Mouse (Mus musculus) intestine, embryonic 15.5 days (tissue): ENCODE measurements at regions not wholly inside any gene's neighbourhood (a gene's known extent, or its start where the extent isn't known, plus 50 kb on each side); places are given as distances from the start of the nearest gene placed in this dataset.
"Not testable (repeated sequence)": the region's sequence is repeated elsewhere in the genome, so short reads cannot be mapped to it uniquely, and the experiment has no call there.

Experiments
- ATAC-seq: fragments of 200-750 bp; cut with Nextera tagmentation; 2 replicates; pipeline ENCODE4 v1.8.0; 2017; ENCODE audit warnings: moderate TSS enrichment, moderate library complexity
- H3K27ac ChIP-seq: fragments of 300-500 bp; sonication (generic); 2 replicates; pipeline ENCODE4 v1.5.1; 2015; ENCODE audit warnings: mild to moderate bottlenecking, inconsistent platforms
- H3K27me3 ChIP-seq: fragments of 300-500 bp; sonication (generic); replicated peaks from 2 replicates; pipeline ENCODE4 v1.6.1; 2015; ENCODE audit warnings: inconsistent platforms
- H3K36me3 ChIP-seq: fragments of 300-500 bp; sonication (generic); 2 replicates; pipeline ENCODE4 v1.6.1; 2015; ENCODE audit warnings: inconsistent platforms
- H3K4me1 ChIP-seq: fragments of 300-500 bp; sonication (generic); replicated peaks from 2 replicates; pipeline ENCODE4 v1.6.1; 2015; ENCODE audit warnings: inconsistent platforms
- H3K4me2 ChIP-seq: fragments of 300-500 bp; sonication (generic); replicated peaks from 2 replicates; pipeline ENCODE4 v1.6.1; 2015; ENCODE audit warnings: mild to moderate bottlenecking, inconsistent platforms
- H3K4me3 ChIP-seq: fragments of 300-500 bp; sonication (generic); replicated peaks from 2 replicates; pipeline ENCODE4 v1.5.1; 2015; ENCODE audit warnings: inconsistent platforms
- H3K9ac ChIP-seq: fragments of 300-500 bp; sonication (generic); 2 replicates; pipeline ENCODE4 v1.6.1; 2015; ENCODE audit warnings: inconsistent platforms
- H3K9me3 ChIP-seq: fragments of 300-500 bp; sonication (generic); 2 replicates; pipeline ENCODE4 v1.6.1; 2016; ENCODE audit warnings: inconsistent platforms
- WGBS: fragments of 180-500 bp; shearing (Covaris S2); methylation state at CpG from one replicate; pipeline ENCODE4 v1.1.7; 2015; 5-methylcytosine and 5-hydroxymethylcytosine counted together

DNA sequence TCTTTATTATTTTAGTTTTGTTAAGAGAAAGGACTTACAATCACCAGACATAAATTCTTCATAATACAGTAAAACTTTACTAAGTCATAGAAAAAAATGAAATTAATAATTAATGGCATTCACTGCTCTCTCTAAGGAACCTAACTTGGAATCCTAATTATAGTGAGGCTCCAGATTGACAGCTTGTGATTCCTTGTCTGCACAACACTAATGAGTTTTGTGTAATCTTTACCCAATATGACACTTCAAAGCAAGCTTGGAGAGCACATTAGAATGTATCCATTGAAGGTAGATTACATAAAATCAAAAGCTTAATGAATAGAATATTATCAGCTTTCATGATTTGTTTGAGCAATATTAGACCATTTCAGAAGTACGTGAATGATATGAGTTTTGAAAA, 1914.7 kb downstream of the Efna5 start:
- no peak overlapping the region for H3K27ac ChIP-seq
- no peak overlapping the region for H3K4me3 ChIP-seq
- no peak overlapping the region for H3K4me2 ChIP-seq
- no peak for ATAC-seq
- no peaks in the 10 kb centered on the region for H3K27me3 ChIP-seq
- H3K9me3 ChIP-seq: no peaks in the 10 kb centered on the region
- no peaks in the 10 kb centered on the region for H3K4me1 ChIP-seq
- WGBS: 76% methylated on average over 1 of the region's 1 CpGs
- H3K9ac ChIP-seq: no peak overlapping the region
- no peaks in the 10 kb centered on the region for H3K36me3 ChIP-seq

DNA sequence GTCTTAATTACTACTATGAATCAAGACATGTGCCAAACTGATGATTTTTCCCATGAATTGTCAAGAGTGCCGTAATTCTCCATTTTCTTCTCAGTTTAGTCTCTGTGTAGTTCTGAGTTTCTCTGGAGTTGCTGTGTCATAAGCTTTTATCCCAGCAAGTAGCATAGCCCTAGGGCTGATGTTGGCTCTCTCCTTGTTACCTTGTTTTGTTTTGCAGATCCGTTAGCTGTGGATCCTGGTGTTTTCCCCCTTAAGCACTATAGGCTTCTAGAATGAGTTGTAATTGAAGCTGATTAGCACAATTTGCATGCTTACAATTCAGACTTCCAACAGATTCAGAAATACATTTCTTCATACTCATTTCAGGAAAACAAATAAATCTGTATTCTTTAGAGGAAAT, 1915.5 kb downstream of the Efna5 start:
- Histone ChIP-seq H3K9me3 (no peaks in the 10 kb centered on the region), H3K27ac (no peak overlapping the region), H3K4me3 (no peak overlapping the region), H3K4me2 (no peak overlapping the region), H3K36me3 (no peaks in the 10 kb centered on the region), H3K9ac (no peak overlapping the region), H3K27me3 (no peaks in the 10 kb centered on the region), H3K4me1 (no peaks in the 10 kb centered on the region)
- WGBS: 73% methylated on average over 2 of the region's 2 CpGs
- no peak for ATAC-seq

DNA sequence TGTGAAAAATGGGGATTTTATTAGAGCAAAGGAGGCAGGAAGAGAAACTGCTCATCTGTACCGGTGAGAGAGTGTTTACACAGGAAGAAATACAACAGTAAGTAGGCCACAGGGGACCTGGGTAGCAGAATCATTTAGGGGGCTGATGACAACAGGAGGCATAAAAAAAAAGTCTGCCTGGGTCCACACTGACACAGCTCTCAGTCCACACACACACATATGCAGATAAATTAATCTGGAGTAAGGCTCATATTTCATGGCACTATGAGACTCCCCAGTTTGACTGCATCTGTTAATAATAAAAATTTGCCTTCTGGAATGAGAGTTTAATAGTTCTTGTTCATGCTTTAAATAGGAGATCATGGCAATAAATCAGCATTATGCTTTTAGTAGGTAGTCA, 1929.7 kb downstream of the Efna5 start:
- no peaks in the 10 kb centered on the region for H3K4me1 ChIP-seq
- H3K36me3 ChIP-seq: no peaks in the 10 kb centered on the region
- no peaks in the 10 kb centered on the region for H3K9me3 ChIP-seq
- no peak overlapping the region for H3K4me3 ChIP-seq
- no peaks in the 10 kb centered on the region for H3K27me3 ChIP-seq
- 36% methylated on average over 1 of the region's 1 CpGs for WGBS
- no peak overlapping the region for H3K27ac ChIP-seq
- H3K9ac ChIP-seq: no peak overlapping the region
- no peak for ATAC-seq
- H3K4me2 ChIP-seq: no peak overlapping the region

DNA sequence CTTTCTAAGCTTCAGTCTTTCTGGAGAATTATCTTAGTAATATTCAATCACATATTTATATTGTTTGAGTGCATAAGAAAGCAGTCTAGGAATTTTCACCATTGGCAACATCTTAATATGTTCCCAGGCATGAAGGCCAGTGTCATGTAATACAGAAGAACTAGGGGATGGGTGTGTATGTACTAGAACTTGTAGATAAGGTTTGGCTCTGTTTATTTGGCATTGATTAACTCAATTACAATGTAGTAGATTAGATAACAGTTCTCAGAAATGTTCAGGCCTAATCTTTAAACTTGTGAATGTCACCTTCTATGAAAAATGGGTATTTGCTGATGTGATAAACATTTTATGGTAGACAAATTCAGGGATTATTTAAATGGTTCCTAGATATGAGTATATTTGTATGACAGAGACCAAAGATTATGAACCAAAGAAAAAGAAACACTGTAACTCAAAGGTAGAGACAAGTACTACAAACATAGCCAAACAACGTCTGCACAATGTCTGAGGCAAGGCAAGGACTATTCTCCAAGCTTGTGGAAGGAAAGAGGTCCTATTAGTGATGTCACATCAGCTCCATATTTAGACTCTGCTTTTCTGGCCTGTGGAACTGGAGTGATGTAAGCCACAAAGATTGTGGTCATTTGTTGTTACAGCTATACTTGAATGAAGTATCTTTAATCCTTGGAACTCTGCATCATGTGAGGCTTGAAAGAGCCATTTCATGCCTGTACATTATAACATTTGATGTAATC, 1924.8 kb upstream of the Nudt12 start:
- ATAC-seq: peak; percentile 87
- no peaks in the 10 kb centered on the region for H3K9me3 ChIP-seq
- WGBS: 40% methylated on average over 1 of the region's 1 CpGs

DNA sequence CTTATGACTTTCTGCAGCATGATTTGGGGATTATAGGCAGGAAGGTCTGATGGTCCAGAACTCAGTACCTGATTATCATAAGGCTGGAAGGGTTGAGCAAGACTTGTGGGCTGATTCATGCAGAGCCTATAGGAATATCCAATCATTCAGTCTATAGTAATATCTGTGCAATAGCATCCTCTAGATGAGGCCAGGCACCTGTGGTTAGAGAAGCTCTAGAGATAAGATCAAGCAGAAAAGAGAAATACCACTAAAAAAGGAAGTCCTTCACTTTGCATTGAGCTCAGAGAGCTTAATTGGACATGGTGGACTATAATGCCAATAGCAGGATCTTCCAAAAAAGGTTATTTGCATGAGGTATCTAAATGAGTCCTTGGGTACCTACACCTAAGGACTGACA, 1921.1 kb upstream of the Nudt12 start:
- no peak for ATAC-seq
- Histone ChIP-seq H3K27me3 (no peaks in the 10 kb centered on the region), H3K9ac (no peak overlapping the region), H3K4me2 (no peak overlapping the region), H3K9me3 (no peaks in the 10 kb centered on the region), H3K27ac (no peak overlapping the region), H3K4me3 (no peak overlapping the region), H3K36me3 (no peaks in the 10 kb centered on the region), H3K4me1 (no peaks in the 10 kb centered on the region)

More for the DNA sequence above, 1924.8 kb upstream of the Nudt12 start:
- Histone ChIP-seq H3K4me1 (no peaks in the 10 kb centered on the region), H3K9ac (no peak overlapping the region), H3K27ac (no peak overlapping the region), H3K4me2 (no peak overlapping the region), H3K4me3 (no peak overlapping the region), H3K36me3 (no peaks in the 10 kb centered on the region), H3K27me3 (no peaks in the 10 kb centered on the region)

DNA sequence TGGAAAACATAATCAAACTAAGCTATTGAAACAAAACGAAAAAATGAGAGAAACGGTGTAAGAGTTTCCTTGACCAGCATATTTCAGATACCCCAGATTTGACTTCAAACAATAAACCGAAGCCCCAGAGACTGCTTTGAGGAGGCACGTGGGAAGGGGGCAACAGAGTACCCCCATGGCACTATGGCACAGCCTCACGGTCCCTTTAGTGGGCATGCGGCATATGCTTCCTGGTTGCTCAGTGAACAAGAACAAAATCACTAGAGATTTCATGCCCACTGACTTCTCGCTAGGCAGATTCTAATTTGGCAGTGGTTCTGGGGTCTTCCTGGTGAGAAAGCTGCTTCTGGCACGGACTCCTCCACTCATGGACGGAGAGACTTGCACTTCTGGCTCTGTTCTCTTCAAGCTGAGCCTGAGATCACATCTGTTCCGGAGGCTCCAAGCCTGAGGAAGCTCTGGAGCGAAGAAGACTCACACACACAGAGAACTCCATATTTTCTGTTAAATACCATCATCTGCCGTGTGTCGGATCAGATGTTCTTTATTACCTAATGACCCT, 1912.7 kb upstream of the Nudt12 start:
- no peaks in the 10 kb centered on the region for H3K27me3 ChIP-seq
- H3K36me3 ChIP-seq: no peaks in the 10 kb centered on the region
- H3K4me1 ChIP-seq: no peaks in the 10 kb centered on the region
- no peak overlapping the region for H3K9ac ChIP-seq
- no peaks in the 10 kb centered on the region for H3K9me3 ChIP-seq
- 88% methylated on average over 13 of the region's 13 CpGs for WGBS
- H3K27ac ChIP-seq: no peak overlapping the region
- H3K4me3 ChIP-seq: no peak overlapping the region
- no peak overlapping the region for H3K4me2 ChIP-seq
- no peak for ATAC-seq

DNA sequence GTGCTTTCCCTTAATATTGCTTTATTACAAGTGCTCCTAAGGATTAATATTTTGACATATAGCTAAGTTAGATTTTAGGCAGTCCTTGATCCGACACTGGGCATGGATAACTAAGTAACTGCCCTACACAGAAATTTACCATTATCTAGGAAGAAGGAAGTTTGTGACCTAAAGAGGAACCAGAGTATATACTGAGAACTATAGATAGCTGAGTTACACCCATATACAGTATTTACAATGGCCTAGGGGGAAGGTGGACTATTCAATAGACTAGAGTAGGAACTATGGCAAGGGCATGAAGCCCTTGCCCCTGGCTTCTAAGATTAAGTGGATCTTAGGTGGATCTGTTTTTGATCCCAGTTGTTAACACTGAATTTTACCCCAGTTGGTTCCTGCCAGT, 1869.5 kb upstream of the Nudt12 start:
- not testable (repeated sequence) for H3K27ac ChIP-seq, H3K9me3 ChIP-seq, H3K4me1 ChIP-seq, H3K4me2 ChIP-seq, H3K36me3 ChIP-seq, H3K27me3 ChIP-seq, ATAC-seq, H3K9ac ChIP-seq, H3K4me3 ChIP-seq
- WGBS: 92% methylated on average over 1 of the region's 1 CpGs

DNA sequence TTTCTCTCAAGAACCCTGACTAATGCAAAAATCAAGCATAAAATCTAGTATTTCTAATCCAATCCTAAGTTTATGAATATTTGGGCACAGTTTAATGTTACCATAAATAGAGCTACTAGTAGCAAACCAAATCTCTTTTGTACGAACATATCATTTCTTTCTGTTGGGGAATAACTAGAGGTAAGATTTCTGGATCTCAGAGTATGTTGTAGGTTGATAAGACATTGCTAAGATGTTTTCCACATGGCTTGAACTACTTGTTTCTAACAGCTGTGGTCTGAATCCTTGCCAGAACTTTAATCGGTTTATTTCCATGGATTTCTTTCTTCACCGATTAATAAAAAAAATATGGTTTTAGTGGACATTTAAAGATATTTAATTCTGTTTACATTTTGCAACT, 1844.3 kb upstream of the Nudt12 start:
- Histone ChIP-seq H3K27me3 (no peaks in the 10 kb centered on the region), H3K27ac (no peak overlapping the region), H3K4me2 (no peak overlapping the region), H3K4me1 (no peaks in the 10 kb centered on the region), H3K9ac (no peak overlapping the region), H3K36me3 (no peaks in the 10 kb centered on the region), H3K4me3 (no peak overlapping the region), H3K9me3 (no peaks in the 10 kb centered on the region)
- no peak for ATAC-seq
- 56% methylated on average over 3 of the region's 3 CpGs for WGBS

DNA sequence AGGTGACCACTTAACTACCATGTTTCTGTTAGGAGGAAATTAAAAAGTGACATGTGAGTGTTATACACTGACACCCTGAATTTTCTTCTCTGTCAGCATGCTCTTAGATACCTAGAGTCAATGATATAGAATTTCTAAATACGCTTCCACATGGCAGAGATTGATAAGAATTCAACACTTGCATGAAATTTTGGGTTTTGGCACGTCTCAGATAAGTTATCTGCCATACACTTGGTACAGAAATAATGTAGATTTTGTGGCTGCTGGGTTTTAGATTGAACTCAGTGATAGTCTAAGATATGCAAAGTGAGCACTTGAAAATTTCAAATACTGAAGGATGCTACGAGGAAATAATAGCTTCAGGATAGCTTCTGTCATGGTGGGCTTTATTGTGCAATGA, 1841.5 kb upstream of the Nudt12 start:
- H3K27me3 ChIP-seq: no peaks in the 10 kb centered on the region
- H3K9me3 ChIP-seq: no peaks in the 10 kb centered on the region
- no peak overlapping the region for H3K4me2 ChIP-seq
- WGBS: 80% methylated on average over 3 of the region's 3 CpGs
- H3K9ac ChIP-seq: no peak overlapping the region
- no peaks in the 10 kb centered on the region for H3K36me3 ChIP-seq
- H3K4me3 ChIP-seq: no peak overlapping the region
- ATAC-seq: no peak
- H3K4me1 ChIP-seq: no peaks in the 10 kb centered on the region
- H3K27ac ChIP-seq: no peak overlapping the region

DNA sequence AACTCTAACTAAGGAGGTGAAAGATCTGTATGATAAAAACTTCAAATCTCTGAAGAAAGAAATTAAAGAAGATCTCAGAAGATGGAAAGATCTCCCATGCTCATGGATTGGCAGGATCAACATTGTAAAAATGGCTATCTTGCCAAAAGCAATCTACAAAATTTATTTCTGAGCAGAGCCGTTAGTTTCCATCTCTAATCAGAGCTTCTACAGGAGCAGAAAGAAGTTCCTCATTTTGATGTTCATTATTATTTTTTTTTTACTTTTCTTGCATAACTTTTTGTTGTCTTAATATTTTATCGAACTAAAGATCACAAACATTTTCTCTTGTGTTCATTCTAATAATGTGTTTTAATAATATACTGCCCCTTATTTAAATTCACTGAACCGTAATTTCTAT, 1825.6 kb upstream of the Nudt12 start:
- not testable (repeated sequence) for H3K9me3 ChIP-seq, H3K4me1 ChIP-seq, H3K27me3 ChIP-seq, H3K36me3 ChIP-seq, H3K27ac ChIP-seq, H3K9ac ChIP-seq, ATAC-seq, H3K4me2 ChIP-seq, H3K4me3 ChIP-seq
- 96% methylated on average over 3 of the region's 3 CpGs for WGBS

DNA sequence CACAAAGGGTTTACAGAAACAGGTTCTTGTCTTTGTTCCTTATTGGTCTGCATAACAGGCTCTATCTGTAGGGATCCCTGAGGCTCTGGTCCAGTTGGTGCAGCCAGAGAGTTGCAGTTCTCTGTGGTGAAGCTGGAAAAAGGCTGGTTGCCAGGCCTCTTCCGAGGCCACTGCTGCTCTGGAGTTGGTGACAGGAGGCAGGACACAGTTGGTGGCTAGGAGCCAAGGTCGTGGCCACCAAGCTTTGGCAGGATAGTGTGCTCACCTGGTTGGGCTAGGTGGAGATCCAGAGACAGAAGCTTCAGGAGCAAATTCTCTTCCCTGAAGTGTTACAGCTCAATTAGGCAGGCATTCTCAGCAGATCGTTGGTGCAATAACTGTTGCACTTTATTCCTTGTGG, 1819.4 kb upstream of the Nudt12 start:
- no peak overlapping the region for H3K9ac ChIP-seq
- no peak overlapping the region for H3K27ac ChIP-seq
- 82% methylated on average over 3 of the region's 3 CpGs for WGBS
- no peaks in the 10 kb centered on the region for H3K27me3 ChIP-seq
- no peaks in the 10 kb centered on the region for H3K36me3 ChIP-seq
- no peak for ATAC-seq
- no peak overlapping the region for H3K4me2 ChIP-seq
- no peaks in the 10 kb centered on the region for H3K4me1 ChIP-seq
- H3K4me3 ChIP-seq: no peak overlapping the region
- H3K9me3 ChIP-seq: no peaks in the 10 kb centered on the region

DNA sequence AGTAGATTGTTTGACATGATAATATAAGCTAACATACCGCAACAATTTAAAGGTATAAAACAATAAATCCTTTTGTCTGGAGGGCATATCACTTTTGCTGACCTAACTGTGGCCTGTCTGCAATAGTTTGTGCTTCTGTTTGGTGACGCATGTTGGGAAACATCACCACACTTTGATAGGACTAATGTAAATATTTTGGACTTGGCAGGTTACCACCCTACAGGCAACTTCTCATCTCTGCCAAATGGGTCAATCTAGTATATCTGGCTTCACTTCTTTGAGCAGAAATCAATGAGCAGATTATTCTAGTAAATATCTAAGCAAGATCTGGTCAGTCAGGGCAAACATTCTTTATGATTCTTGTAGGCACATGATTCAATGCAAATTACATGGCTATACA, 1817.3 kb upstream of the Nudt12 start:
- WGBS: 33% methylated on average over 2 of the region's 2 CpGs
- H3K27ac ChIP-seq: no peak overlapping the region

DNA sequence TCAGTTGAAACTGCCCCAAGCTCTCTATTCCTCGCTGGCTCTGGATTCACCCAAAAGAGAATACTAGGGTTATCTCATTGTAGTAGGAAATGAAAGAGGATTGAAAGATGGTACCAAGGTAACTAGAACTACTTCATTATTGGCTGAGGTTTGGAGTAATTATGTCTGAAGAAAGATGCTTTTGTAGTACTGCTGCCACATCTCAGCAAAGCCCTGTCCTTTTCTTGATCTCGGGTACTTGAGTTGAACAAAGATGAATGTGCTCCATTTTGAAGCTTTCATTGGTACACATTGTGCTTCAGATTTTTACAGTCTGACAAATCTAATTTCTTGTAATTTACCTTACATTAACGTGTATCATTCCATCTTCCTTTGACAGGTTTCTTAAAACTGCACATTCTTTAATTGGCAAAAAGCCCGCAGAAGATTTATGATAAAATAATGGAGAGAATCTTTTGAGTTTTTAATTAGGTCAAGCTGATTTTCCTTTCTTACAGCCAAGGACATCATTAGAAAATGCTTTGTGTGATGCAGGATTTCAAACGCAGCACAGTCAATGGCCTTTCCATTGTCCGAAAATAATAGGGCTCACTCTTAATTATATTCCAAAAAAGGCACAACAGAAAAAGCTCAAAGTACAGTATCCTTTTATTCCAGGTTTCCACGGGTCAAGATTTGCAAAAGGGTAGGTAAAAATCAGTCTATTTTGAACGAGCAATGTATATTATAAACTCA, 1791.7 kb upstream of the Nudt12 start:
- H3K4me3 ChIP-seq: no peak overlapping the region
- WGBS: 72% methylated on average over 8 of the region's 8 CpGs
- no peak for ATAC-seq

More for the DNA sequence above, 1817.3 kb upstream of the Nudt12 start:
- no peaks in the 10 kb centered on the region for H3K36me3 ChIP-seq
- no peaks in the 10 kb centered on the region for H3K27me3 ChIP-seq
- no peak overlapping the region for H3K4me2 ChIP-seq
- no peaks in the 10 kb centered on the region for H3K4me1 ChIP-seq
- no peak overlapping the region for H3K4me3 ChIP-seq
- no peak overlapping the region for H3K9ac ChIP-seq
- no peaks in the 10 kb centered on the region for H3K9me3 ChIP-seq
- no peak for ATAC-seq

More for the DNA sequence above, 1791.7 kb upstream of the Nudt12 start:
- Histone ChIP-seq H3K9ac (no peak overlapping the region), H3K27ac (no peak overlapping the region), H3K4me1 (no peaks in the 10 kb centered on the region), H3K4me2 (no peak overlapping the region), H3K9me3 (no peaks in the 10 kb centered on the region), H3K36me3 (no peaks in the 10 kb centered on the region), H3K27me3 (no peaks in the 10 kb centered on the region)
